Mouse (Mus musculus) kidney, postnatal 36 days (tissue): ENCODE results near the gene Ankrd35.
"Not testable (repeated sequence)": the region's sequence is repeated elsewhere in the genome, so short reads cannot be mapped to it uniquely, and the experiment has no call there.

Experiments
- DNase-seq, 2 experiments: peaks; one replicate each; pipeline ENCODE4 v3.0.0; 2021 to 2022; ENCODE audit warnings: mixed read lengths in 2 of 2

Ankrd35 gene

DNA sequence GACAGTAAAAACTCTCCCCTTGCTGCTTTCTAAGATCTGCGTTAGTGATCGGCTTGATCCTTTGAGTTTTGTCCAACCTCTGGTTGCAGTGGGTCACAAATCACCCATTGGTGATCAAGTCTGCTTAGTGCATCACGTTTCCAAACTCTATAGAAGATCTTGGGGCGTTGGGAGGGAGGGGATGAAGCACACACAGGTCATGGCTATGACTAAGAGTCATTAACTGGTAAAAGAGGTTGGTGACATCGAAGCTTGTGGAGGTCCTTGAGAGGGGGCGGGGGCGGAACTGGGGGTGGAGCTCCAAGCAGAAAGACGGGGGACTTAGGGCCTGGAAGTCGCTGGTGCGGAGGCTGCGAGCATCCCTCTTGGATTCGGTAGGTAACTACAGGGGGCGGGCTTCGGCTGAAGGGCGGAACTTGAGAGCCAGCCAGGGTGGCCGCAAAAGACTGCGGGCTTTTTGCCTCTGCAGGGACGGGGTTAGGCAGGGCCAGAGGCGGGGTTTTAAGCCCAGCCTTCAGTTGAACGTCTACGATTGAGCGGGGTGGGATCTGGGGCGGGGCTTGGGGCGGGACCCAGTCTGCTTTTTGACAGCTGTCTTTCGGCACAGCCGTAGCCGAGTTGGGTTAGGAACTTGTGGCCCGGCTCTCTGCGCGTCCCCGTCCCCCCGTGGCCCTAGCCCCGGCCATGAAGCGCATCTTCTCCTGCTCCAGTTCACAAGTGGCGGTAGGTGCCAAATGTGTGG lies at the start of gene Ankrd35:
TSS of gene Ankrd35 (plus strand) at position 405 of the 742 bp plus-strand sequence.
- DNase-seq, result peak; percentile 87 to 88

DNA sequence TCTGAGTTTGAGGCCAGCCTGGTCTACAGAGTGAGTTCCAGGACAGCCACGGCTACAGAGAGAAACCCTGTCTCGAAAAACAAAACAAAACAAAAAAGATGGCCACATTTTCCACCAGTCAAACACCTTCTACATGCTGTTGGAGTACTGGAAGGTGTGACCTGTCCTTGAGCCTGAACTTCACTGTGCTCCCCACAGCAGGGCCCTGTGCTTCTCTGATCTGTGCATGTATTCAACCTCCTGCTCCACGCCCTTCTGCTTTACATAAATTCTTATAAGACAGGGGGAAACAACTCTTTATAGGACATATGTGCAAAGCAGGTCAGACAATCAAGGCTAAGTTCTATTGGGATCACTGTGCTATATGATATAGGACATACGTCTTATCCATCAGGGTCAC lies 46.7 kb upstream of the Ankrd35 start:
- DNase-seq, result no peak

DNA sequence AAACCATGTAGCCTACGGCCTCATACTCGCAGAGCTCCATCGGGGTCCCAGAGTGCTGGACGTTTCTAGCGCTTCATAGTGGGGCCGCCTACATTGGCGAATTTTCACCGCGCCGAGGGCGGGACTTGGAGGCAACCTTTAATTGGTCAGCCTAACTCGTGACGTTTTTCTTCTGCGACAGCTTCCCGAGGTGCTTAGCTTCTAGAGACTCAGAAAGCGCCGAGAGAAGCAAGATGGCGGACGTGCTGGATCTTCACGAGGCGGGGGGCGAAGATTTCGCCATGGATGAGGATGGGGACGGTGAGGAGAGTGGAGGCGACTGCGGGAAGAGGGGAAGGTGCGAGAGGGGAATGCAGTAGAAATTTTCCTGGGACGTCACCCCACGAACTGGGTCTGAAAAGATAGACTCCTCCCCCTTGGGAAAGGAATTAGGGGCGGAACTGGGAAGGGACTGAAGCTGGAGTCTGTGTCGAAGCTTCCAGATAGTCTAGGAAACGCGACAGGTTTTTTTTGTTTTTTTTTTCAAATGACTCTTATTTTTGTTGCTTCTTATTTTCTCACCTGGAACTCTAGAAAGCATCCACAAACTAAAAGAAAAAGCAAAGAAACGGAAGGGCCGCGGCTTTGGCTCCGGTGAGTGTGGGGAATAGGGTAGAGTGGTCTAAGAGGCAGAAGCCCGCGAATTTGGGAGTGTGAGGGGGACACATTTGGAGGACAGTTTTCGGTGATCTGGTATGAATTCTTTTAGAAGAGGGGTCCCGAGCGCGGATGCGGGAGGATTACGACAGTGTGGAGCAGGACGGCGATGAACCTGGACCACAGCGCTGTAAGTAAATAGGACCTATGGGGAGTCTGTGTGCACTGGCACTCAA lies 40.0 kb upstream of the Ankrd35 start, which contains the start of gene Rbm8a:
TSS of gene Rbm8a (plus strand) at position 205 of the 872 bp plus-strand sequence.
- DNase-seq, result peak; percentile 98

DNA sequence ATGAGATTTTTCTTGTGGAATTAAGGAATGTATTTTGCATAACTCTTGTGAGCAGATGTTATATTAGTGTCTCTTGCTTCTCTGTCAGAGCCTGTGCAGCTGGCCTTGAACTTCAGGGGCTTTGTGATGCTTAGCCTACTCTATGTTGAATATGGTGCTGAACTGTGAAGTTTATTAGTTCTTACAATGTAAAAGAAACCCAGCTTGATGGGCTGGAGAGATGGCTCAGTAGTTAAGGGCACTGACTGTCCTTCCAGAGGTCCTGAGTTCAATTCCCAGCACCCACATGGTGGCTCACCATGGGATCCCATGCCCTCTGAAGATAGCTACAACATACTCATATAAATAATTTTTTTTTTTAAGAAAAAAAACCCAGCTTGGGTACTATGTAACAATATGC lies 37.9 kb upstream of the Ankrd35 start:
- no peak for DNase-seq

DNA sequence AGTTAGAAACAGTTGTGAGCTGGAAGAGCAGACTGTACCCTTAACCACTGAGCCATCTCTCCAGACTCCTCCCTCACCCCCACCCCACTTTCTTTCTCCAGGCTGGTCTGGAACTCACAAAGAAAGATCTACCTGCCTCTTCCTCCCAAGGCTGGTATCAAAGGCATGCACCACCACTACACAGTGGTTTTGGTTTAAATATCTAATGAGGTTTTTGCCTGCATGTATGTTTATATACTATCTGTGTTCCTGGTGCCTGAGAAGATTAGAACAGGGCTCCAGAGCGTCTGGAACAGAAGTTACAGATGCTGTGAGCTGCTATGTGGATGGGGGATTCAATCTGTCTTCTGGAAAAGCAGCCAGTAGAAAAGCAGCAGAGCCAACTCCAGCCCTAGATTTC lies 35.9 kb upstream of the Ankrd35 start:
- no peak for DNase-seq

DNA sequence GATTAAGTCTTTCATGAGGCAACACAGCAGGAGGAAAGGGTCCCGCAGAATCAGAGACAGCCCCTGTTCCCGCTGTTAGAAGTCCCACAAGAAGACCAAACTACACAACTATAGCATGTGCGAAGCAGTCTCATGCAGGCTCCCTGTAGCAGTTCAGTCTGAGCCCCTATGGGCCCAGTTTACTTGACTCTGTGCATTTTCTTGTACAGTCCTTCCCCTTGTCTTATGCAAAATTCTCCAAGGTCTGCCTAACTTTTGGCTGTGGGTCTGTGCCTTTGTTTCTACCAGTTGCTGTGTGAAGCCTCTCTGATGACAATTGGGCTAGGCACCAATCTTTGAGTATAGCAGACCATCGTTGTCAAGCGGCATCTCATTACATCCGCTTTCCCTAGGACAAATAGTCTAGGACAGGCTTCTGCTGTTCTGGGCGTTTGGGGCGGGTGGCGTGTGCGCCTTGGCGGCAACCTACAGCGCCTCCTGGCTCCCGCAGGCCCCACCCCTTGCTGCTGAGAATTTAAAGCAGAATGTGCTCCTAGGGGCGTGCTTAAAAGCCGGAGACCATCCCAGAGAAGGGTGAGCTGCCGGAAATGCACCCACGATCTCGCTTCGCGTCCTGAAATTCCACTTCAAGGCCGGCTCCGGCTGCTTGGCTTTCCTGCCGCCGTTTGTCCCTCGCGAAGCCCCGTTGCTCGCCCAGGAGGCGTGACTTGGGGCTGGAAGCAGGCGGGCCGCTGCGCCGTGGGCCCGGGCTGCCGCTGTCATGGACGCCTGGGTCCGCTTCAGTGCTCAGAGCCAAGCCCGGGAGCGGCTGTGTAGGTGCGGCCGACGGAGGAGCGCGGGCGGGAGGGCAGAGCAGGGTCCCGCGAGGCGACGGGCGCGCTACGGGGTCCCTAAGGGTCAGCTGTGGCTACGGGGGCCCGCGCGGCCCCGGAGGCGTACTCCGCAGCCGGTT lies 34.7 kb upstream of the Ankrd35 start, which contains the start of the genes Pex11b and Gm42957:
TSS of gene Pex11b (plus strand) at position 449 of the 952 bp plus-strand sequence.
TSS of gene Gm42957 (plus strand) at position 547 of the 952 bp plus-strand sequence.
- DNase-seq, result peak; percentile 90 to 95

DNA sequence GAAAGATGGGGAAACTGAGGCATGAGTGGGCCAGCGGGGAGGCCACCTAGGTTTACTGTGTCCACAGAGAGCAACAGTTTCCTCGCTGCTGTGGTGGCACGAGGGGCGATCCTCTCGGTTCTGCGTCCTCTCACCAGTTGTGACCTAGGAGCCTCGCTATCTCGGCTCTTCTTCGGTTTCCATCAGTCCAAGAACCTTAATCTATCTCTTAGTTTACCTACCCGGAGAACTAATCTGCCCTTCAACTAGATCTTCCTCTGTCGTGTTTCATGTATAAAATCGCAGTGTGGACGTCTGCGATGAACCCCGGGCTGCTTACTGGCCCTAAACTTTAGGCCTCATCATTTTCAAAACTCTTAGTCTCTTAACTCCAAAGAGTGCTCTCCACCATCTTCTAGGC lies 34.0 kb upstream of the Ankrd35 start:
- DNase-seq, result no peak

DNA sequence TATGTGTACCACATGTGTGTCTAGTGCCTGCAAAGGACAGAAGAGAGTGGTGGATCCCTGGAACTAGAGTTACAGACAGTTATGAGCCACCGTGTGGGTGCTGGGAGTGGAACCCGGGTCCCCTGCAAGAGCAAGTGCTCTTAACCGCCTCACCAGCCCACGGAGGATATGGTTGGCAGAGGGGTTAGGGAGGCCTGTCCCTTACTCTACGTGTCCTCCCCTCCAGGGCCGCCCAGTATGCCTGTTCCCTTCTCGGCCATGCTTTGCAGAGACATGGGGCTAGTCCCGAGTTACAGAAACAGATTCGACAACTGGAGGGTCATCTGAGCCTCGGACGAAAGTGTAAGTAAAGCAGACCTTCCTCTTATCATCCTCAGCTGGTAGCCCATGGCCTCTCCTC lies 33.5 kb upstream of the Ankrd35 start:
- DNase-seq, result peak in 1 of 2 experiments; percentile 19

DNA sequence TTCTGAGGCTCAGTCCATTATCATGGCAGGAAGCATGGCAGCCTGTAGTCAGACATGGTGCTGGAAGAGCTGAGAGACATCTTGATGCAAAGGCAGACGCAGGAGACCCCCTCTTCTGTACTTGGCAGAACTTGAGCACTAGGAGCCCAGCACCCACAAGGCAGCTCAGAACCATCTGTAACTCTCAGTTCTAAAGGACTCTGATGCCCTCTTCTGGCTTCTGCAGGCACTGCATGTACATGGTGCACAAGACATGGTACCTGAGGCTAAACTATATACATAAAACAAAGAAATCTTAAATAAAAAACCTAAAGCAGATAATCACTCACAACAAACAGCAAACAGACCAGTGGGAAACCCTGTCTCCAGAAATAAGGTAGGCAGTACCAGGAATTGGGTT lies 30.7 kb upstream of the Ankrd35 start:
- DNase-seq, result peak; percentile 69 to 87

DNA sequence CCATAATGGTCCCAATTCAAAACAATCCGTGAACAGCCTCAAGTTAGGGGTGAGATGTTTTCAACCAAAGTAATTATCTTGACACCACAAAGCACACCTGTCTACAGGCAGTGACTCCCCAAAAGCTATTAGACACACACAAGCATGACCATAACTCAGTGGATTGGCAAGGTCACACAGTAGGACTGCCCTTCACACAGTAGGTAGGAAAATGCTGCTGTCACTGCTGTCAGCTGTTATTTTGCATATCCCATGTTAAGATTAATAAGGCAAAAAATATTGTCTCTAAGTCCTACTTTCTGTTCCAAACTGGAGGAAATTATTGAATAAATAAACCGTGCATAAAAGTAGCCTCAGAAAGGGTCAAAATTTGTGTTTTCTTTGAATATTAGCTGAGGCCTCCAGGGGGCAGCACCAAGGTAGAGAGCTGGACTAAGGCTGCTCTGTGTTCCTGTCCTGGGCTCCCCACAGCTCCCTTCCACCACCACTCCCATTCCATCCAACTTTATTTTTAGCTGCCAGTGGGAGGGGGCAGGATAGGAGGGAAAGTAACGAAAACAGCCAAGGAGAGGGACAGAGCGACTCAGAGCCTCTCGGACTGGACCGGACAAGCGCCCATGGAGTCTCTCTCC lies 24.8 kb upstream of the Ankrd35 start, which contains the start of gene Itga10:
TSS of gene Itga10 (plus strand) at position 567 of the 632 bp plus-strand sequence.
- peak; percentile 36 to 79 for DNase-seq

DNA sequence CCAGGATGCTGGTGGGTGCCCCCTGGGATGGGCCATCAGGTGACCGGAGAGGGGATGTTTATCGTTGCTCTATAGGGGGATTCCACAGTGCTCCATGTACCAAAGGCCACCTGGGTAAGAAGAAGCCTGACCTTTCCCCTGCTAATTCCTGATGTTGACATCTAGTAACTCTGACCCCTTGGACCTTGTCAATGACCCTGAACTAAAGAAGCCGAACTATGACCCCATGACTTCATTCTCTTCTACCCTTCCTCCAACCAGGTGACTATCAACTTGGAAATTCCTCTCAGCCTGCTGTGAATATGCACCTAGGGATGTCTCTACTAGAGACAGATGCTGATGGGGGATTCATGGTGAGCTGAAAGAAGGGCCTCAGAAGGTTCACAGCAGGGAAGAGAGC lies 22.6 kb upstream of the Ankrd35 start:
- no peak for DNase-seq

DNA sequence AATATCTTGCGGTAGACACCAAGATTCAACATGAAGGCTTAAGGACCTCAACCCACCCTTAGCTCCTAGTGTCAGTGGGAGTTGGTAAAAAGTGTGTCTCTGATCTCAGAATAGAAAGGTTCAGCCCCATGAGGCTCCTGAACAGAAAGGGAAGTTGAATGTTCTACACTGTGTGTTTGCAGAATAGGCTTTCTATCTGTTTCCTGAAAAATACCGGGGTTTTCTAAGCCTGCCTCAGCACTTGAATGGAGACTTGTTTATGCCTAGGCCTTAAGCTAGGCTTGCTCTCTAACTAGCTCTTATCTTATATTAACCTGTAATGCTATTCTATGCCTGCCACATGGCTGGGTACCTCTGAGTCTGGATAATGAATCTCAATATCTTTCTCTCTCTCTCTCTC lies 9.0 kb upstream of the Ankrd35 start:
- no peak for DNase-seq

DNA sequence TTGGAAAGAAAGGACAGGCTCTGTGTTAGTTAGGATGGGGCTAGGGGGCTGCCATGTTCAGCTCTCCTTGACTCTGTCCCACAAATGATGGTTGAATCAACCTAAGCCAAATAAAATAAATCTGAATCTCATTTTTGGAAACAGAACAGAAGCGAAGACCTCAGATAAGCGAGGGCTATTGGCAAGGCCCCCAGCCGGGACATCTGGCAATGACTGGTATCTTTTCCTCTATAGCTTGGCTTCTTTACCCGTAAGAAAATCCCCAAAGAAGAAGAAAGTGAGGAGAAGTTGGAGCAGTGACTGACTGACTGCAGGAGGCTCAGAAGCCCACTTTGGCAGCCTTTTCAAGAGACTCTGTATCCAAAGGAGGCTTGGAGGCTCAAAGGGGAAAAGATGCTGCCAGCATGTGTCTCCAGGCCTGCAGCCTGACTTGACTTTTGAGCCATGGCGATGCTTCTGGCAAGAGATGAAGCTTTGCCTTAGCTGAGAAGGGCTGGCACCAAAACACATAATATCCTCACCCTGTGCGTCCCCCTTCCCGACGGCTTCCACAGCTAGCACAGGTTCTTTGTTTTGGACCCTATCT lies 7.1 kb upstream of the Ankrd35 start:
- DNase-seq, result no peak

DNA sequence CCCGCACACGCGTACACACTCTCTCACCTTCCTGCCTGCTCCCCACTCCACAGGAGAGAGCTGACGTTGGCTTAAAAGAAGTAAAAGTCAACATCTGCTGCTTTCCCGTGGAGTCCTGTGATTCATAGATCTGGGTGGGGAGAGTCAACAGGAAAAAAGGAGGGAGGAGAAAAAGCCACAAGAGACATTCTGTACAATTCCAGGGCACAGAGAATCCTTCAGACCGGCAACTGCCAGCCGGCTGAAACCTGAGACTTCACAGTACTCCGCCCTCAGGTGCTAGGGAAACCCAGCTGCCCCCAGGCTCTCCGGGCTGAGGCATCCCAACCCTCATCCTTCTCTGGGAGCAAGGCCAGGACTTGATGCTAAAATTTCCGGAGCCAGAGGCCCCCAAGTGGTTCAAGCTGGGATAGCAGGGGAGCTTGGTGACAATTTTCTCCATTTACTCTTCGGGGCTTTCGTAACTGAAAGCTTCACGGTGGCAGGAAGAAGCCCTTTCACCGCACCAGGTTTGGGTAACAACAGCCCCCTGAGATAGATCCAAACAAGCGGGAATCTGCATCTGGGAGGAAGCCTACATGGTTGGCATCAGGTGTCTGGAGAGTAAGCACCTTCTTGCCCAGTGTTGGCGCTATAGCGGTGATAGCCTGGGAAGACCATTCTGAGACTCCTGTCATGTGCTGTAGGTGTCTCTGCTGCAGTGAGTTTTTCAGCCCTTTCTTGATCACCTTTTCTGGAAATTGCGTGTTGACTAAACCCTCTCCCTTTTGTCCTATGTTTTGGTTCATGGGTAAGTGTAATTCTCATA lies 6.3 kb upstream of the Ankrd35 start:
- peak; percentile 79 to 91 for DNase-seq

DNA sequence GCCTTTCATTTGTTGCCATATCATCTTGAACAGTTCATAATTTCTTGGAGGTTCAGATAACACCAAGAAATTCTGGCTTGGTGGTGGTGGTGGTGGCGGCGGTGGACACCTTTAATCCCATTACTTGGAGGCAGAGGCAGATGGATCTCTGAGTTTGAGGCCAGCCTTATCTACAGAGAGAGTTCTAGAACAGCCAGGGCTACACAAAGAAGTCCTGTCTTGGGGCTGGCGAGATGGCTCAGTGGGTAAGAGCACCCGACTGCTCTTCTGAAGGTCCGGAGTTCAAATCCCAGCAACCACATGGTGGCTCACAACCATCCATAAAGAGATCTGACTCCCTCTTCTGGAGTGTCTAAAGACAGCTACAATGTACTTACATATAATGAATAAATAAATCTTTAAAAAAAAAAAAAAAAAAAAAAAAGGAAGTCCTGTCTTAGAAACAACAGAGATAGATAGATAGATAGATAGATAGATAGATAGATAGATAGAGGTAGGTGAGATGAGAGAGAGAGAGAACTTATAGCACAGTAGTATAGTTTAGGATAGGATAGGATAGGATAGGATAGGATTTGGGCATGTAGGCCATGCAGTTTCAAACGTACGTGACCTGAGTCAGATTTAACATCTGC lies 4.1 kb upstream of the Ankrd35 start:
- DNase-seq, result not testable (repeated sequence)

DNA sequence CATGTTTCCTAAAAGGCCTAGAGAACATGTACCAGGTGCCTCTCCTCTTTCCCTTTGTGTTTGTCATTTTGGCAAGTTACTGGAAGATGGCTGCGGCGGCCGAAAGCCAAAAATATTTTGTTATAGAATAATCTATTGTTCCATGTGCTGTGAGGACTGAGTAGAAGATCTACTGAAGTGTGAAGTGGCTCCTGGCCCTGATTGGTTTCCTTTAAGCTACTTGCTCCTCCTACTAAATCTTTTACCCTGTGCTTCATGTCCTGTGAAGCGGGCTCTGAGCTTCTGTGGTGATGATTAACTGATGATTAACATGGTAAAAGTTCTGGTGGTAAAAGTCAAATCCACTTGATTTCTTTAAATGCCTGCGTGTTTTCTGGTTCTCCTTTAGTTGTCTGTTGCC lies 3.0 kb upstream of the Ankrd35 start:
- peak; percentile 46 to 56 for DNase-seq

DNA sequence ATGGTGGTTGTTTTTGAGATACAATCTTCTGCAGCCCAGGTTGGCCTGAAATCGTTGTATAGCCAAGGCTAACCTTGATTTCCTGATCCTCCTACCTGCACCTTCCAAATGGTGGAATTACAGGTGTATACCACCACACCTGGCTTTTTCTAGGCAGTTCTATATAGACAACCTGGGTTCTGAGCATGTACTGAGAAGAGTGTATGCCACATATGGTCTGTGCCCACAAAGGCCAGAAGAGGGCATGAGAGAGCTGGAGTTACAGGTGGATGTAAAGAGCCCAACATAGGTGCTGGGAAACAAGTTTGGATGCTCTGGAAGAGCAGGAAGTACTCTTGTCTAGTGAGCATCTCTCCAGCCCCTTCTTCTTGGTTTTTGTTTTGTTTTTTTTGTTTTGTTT lies 2.6 kb upstream of the Ankrd35 start:
- peak; percentile 30 to 60 for DNase-seq

DNA sequence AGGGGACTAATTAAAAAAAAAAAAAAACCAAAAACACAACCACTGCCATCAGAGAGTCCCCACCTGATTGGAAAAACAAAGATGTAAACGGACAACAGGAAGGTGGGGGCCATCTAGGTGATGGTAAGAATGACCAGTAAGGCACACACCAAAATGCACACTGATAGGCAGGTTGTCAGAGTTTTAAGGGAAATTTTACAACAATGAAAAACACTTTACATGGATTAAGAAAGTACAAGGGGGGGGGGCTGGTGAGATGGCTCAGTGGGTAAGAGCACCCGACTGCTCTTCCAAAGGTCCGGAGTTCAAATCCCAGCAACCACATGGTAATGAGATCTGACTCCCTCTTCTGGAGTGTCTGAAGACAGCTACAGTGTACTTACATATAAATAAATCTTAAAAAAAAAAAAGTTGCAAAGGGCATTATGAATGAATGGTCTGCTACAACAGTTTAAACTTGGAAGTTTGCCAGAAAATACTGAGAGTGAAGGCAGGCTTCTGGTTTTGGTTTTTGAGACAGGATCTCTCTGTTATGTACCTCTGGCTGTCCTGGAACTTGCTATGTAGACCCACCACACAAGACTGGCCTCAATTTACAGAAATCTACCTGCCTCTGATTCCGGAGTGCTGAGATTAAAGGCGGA lies 1.4 kb upstream of the Ankrd35 start:
- DNase-seq, result no peak

DNA sequence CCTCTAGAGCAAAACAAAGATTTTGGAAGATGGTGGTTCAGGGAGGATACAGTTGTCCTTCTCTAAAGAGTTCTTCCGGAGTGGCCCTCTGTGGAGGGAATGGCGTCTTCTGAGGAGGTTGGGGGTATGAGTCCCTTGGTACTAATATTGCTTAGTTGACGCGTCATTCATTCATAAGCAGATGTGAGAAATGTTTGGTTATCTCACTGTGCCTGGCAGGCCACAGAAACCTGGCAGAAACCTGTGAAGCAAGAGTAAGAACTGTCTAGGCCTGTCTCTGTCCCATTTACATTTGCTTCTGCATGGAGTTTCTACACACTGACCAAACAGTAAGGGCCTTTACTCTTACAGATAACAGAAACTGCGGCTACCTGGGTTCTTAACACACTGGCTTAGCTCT lies 1.6 kb downstream of the Ankrd35 start:
- no peak for DNase-seq

DNA sequence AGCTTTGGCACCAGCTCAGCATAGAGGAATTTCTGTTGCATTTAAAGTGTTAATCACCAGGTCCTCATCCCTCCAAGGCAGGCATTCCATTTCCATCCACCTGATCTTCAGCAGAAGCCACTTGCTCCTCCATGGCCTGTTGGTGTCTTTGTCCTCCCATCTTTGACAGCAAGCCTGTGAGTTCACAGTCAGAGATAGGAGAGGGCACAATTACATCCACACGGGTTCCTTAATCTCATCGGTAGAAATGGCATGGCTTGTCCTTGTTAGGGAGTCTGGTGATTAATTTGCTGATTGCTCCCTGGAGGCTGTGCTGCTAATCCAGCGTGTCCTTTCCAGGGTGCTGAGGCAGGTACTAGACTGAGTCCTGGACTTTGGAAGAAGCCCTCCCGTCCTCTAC lies 3.6 kb downstream of the Ankrd35 start:
- no peak for DNase-seq
